Mouse (Mus musculus) layer of hippocampus, adult 18-20 months (tissue): ENCODE results near the gene Ahcyl2. TPM values are rescaled to one million over a fixed set of nuclear protein-coding genes. Genes with fewer than 3 reads are reported as not detected.
A peak's percentile ranks its signal among the peaks of the same experiment; 100 is the strongest.

Experiments used
- DNase-seq, 2 experiments: peaks; one replicate each; pipeline ENCODE4 v3.0.0; 2022; ENCODE audit warnings: low spot score in 2 of 2
- total RNA-seq, 2 experiments: library from RNA; stranded (reverse); gene quantifications; 2 replicates each; pipeline ENCODE4 v1.2.3; 2021

The Ahcyl2 gene
- total RNA-seq, 2 experiments from 2014 or later = 231 to 237 TPM

DNA sequence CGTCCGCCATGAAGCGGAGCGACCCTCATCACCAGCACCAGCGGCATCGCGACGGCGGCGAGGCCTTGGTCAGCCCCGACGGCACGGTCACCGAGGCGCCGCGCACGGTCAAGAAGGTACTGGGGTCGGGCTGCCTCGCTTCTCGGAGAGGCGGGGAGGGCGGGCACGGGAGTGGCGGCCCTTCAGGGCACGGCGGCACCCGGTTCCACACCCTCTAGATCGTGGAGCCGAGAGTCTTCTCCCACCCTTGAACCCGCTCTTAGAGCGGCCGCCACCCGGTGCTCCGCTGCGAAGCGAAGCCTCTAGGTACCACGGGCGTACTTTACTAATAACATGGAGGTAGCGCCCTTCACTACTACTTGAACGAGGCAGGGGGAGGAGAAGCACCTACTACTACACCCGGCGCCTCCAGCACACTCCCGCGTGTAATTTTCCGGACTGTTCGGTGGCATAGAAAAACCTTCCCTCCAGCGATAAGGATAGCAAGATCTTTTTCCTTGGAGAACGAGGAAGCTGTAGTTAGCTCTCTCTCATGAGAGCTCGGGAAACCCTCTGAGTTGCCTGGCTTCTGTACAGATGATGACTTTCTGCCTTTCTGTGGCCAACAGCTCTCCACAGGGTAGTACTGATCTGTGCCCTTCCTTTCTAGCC is 1.1 kb downstream of the Ahcyl2 start:
- peak in 1 of 2 experiments; percentile 55 for DNase-seq

DNA sequence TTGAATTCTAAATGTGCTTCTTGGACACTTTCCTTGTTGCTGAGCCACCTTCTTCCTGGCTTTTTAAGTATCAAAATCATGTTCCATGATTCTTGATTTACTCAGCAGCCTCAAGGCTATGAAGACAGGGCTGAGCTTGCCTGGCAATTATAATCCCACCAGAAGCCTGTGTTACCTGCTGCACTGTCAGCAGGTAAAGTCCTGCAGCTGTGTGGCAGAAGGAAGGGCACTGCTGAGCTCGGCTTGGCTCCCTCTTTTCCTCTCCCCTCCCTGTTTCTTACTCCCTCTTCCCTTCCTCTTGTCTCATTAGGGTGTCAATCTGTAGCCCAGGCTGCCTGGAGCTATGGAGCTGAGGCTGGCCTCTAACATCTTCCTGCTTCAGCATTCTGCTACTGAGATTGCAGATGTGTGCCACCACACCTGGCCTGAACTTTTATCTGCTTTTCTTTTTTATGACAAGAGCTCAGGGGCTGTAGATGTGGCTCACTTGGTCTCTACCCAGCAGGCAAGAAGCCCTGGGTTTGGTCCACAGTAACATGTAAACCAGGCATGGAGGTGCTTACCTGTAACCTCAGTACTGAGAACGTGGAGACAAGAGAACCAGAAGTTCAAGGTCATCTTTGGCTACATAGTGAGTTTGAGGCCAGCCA is 3.0 kb downstream of the Ahcyl2 start:
- no peak for DNase-seq

DNA sequence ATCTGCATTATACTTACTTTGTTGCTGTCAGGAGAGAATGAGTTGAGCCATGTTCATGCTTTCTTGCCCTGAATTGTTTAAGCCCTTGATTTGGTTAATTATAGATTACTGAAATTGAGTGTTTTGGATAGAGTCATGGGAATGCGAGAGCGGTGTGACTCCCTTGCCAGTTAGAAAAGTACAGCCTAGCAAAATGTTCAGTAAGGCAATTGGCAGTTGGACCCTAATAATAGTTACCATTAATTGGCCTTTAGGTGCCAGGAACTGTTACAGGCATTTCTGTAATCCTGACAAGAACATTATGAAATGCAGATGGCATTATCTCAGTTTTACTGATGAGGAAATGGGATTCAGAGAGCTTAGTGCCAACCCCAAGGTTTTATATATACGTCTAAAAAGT is 4.4 kb downstream of the Ahcyl2 start:
- DNase-seq = peak in 1 of 2 experiments; percentile 72

DNA sequence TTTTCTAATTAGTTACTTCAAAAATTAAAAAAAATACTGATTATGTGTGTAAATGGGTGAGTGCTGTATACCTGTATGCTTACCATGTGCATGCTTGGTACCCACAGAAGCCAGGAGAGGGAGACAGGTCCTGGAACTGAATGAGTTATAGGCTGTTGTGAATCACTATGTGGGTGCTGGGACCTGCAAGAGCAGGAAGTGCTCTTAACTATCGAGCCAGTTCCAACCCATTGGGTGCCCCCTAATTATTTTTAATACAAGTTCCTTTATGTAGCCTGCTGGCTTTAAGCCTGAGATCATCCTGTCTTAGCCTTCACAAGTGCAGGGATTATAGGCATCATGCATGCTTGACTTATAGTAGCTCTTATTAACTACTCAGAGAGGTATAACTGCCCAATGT is 6.3 kb downstream of the Ahcyl2 start:
- no peak for DNase-seq

DNA sequence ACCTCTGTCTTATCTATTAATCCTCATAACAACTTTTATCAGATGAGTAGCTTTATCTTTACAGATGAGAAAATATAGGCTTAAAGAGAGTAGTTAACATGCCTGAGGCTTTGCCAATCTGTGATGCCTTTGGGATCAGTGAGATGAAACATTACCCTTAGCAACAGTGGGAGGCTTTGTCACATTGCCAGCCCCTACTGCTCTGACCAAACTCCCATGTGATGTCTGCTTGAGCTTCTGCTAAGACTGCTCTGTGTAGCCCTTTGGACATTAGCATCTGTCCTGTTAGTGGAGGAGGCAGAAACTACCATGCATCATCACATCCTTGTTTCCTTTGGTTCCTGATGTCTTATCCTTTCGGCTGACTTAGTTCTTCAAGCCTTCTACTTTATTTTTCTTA is 7.8 kb downstream of the Ahcyl2 start:
- DNase-seq = peak in 1 of 2 experiments; percentile 74

DNA sequence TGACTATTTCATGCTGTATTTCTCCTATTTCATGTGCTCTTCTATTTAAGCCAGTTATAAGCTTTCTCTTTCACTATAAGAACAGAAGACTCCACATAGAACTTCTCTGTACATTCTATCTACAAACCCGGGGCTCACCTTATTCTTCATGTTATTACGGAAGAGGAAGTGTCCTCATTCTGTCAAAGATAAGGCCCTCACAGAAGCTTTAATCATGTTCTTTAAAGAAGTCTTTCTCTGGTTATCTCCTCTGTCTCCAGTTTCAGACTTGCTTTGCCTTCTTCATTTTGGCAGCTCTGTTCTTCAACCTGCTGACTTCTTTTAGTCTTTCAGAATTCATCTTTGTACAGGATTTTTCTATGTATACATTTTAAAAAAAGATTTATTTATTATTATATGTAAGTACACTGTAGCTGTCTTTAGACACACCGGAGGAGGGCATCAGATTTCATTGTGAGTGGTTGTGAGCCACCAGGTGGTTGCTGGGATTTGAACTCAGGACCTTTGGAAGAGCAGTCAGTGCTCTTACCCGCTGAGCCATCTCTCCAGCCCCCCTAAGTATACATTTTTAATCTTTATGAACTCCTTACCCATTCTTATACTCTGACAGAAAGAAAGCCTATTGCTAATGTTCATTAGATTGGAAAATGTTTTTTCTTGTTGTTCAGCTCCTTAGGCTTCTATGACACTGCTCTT is 8.9 kb downstream of the Ahcyl2 start:
- DNase-seq = no peak

DNA sequence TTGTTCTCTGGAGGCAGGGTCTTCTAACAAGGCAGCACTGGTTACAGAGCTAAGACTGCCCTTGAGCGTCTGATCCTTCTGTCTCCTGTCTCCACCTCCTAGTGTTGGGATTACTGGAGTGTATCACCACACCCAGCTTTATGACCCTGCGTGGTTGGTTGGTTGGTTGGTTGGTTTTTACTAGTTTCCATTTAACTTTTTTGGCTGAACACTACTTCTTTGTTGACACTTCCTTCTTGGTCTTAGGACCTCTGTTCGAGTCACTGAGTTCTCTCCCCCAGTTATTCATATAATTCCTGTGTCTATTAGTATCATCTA is 9.4 kb downstream of the Ahcyl2 start:
- no peak for DNase-seq

DNA sequence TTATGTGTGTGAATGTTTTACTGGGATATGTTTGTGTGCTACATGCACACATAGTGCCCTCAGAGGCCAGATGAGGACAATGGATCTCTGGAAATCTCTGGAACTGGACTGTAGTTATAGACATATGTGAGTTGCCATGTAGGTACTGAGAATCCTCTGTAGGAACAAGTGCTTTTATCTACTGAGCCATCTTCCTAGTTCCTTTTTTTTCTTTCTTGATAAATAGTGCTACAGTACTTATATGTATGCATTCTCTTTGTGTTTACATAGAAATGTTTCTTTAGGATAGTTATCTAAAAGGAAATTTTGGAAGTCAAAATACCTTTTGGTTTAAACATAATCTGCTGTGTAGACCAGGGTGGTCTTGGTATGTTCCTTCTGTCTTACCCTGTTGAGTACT is 12.3 kb downstream of the Ahcyl2 start:
- no peak for DNase-seq

DNA sequence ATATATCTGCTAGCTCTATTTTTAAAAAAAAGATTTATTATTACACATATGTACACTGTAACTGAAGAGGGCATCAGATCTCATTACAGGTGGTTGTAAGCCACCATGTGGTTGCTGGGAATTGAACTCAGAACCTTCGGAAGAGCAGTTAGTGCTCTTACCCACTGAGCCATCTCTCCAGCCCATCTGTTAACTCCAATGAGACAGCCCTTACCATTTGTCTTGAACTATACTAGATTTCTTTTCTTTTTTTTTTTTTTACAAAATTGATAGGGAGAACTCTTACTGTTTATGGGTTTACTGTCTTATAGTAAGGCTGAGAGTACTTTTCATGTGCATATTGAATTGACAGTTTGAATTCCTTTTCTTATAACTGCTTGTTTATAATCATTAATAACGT is 12.8 kb downstream of the Ahcyl2 start:
- no peak for DNase-seq

DNA sequence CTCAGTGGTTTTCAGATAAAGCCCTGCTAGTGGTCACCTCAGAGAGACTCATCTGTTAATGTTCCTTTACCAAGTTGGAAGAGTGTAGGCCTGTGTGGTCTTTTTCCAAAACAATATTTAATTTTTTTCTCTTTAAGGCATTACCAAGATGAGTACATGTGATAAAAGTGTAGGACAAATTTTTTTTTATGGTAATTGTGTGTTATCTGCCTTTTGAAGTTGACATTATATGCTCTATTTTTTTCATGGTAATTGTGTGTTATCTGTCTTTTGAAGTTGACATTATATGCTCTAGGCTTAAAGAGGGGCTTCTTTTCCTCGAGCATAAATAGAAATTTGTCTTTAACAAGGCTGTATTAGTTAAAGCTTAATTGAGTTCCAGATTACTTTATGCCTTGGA is 14.4 kb downstream of the Ahcyl2 start:
- DNase-seq = no peak

DNA sequence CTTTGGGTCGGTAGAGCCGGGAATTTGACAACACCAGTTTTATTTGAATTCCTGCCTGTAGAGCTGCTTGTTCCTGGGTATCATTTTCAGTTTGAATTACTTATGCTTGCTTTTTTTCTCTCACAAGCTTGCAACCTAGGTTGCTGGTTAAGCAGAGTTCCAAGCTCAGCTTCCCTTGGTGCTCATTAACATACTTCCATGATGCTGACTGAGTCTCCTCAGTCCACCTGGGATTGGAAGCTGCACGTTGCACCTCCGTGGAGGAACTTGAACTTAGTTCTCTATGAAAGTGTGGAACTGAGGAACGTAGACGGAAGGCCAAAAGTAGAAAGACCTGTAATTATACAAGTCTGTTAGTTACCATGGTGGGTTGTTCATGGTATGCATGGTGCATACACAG is 16.1 kb downstream of the Ahcyl2 start:
- DNase-seq = no peak

DNA sequence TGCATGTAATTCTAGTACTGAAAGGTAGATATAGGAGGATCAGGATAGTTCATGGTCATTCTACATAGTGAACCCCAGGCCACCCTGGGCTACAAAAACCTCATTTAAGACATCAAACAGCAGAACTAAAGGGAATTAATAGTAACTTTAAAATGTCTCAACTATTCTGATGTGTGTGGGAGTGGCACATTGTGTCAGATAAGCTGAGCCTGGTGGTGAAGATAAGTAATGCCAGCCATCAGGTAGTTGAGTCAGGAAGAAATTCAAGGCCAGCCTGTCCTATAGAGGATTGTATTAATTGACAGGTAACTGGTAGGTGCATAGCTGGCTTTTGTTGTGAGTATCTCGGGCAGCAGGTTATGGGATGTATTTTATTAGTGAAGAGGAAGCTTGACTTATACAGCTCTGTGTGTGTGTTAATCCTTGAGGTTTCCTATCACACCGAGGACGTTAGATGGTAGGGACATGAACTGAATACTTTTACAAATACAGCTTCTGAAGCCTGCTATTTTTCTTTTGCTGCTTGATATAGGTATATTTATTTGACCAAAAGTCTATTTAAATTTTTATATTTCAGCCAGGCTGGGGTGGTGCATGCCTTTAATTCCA is 16.7 kb downstream of the Ahcyl2 start:
- DNase-seq = no peak

DNA sequence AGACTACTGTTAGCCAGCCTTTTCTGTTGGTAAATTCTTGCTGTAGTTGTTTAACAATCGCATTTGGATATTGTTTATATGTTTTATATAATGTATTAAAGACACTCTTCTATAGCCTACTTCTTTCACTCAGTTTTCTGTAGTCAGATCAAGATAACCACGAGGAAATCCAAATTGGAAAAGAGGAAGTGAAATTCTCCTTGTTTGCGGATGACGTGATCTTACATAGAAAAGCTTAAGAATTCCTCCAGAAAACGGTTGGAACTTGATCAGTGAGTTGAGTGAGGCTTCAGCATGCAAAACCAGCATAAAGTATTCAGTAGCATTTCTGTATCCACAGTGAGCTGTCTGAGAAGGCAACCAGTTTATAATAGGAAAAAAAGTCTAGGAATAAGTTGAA is 17.9 kb downstream of the Ahcyl2 start:
- no peak for DNase-seq

DNA sequence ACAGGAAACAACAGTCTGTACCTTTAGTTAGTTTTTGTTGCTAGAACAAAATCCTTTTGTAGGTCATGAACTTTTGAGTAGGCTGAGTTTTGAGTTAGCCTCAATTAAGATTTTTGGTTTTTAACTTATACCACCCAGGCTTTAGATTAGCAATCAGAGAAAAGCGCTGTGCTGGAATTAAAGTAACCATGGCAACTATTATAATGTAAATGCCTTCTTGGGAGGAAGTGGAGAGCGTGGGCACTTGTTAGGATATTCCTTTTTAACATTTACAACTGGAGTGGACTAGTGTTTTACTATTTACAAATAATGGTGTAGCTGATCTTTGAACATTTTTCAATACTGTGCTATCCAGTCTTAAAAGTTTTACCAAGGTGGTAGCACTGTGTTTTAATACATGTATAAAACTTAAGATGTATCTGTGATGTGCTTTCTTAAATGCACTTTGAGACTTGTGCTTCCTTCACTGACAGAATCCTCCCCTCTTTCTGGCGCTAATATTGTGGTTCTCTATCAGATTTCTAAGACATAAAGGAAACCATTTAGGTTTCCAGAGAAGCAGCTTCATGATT is 21.1 kb downstream of the Ahcyl2 start:
- no peak for DNase-seq

DNA sequence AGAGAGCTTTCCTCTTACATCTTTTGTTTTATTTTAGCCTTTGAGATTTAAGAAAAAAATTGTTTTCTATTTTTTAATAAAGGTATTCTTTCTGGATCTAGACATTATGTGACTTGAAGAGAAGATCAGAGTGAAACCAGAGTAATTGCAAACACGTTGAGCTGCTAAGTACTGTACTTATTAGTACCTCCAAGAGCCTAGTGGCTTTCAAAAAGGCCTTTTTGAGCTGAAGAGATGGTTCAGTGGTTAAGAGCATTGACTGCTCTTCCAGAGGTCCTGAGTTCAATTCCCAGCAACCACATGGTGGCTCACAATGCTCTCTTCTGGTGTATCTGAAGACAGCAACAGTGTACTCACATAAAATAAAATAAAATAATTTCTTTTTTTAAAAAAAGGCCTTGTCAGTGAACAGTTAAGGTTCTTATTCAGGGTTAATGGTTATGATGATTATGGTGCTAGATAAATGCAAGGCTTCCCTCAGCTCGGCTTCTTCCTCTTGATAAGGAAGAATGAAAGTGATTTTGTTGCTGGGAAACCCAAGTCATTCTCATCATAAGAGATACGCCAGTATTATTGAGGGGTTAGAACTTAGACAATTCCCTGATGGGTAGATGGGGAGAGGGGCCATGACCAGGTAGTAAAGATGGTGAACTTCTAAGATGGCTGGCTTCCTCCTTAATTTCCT is 22.3 kb downstream of the Ahcyl2 start:
- no peak for DNase-seq

DNA sequence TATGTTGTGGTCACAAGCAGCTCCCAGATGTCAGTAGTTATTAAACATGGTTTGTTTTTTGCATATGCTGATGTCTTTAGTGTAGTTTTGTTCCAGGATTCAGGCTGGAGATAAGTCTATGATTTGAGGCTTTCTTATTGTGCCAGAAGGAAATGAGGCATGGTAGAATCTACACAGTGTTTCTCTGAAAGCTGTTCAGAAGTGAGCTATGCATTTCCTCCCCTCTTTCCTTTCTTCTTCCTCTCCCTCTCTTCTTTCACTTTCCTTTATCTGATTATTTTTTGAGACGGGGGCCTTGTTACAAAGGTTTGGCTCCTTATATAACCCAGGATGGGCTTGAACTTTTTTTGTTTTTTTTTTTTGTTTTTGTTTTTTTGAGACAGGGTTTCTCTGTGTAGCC is 25.7 kb downstream of the Ahcyl2 start:
- DNase-seq = no peak

DNA sequence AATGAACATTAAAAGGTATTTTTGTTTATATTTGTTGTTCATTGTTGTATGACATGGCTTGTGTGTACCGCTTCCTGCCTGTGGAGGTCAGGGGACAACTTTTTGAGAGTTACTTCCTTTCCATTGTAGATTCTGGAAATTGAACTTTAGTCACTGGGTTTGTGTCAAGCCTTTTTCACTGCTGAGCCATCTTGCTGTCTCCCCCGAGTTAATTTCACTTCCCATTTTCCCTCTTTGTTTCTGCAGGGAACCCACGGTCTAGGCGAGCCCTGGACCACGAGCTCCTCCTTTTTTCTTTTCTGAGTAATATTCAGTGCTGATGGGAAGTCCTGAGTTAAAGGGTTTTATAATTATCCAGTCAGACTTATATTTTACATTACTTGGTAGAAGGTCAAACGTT is 26.8 kb downstream of the Ahcyl2 start:
- no peak for DNase-seq

DNA sequence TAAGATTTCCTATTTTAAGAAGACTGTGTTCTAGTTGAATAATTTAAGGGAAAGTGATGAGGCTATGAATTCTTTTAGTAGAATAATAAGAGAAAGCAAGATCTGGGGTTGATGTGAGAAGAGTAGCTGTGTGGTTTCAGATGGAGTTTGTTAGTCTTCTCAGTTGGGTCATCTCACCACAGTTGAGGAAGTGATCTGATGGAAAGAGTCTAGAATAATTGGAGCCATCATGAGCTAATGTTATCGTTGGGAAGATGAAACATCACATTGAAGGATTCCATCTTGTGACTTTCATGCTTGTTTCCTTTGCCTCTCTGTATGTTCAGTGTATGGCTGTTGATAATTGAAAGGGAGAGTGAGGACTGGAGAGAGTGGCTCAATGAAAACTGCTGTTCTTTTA is 35.2 kb downstream of the Ahcyl2 start:
- DNase-seq = no peak

DNA sequence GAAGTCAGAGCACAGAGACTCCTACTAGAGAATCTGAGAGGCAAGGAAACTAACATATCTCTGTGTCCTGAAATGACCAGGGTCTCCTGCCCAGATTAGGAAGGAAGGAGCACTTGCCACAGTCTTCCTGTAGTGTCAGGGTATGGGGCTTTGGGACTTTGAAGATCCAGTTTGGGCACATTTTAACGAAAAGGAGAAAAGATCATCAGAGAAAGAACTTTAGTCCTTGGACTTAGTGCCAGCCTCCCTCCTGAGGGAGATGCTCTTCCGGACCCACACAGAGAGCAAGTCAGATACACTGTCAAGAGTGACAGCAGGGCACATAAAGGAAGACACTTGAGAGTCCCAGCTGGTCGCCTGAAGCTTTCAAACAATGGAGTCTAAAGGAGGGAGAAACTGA is 36.2 kb downstream of the Ahcyl2 start:
- DNase-seq = no peak

DNA sequence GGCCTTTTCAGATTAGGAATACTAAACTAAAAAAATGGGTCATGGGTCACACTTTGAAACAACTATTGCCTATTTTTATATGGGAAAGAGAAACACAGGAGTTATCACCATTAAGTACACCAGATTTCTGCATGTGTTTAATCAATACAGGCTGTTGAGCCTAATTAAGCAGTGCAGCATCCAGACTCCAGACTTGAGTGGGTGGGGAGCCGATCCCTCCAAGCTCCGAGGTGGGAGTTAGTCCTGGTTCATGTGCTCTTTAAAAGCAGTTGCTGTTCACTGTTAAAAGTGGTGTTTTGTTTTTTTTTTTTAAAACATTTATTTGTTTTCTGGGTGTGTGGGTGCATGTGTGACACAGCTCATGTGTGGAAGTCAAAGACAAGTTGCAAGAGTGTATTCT is 37.6 kb downstream of the Ahcyl2 start:
- DNase-seq = peak; percentile 43 to 80

DNA sequence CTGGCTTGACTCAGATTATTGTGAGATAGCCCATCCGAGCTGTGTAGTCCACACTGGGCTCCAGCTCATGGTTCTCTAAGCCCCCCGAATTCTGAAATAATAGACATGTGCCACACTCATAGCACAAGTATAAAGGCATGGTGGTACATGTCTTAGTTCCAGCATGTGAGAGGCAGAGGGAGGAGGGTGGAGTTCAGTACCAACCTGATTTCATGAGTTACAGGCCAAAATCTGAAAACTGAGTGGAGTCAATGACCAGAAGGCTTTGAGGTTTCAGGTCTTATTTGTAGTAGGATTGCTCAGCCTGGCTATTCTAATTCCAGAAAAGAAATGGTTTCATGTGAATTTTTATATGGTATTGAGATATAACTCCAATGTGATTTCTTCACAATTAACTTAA is 44.3 kb downstream of the Ahcyl2 start:
- no peak for DNase-seq

DNA sequence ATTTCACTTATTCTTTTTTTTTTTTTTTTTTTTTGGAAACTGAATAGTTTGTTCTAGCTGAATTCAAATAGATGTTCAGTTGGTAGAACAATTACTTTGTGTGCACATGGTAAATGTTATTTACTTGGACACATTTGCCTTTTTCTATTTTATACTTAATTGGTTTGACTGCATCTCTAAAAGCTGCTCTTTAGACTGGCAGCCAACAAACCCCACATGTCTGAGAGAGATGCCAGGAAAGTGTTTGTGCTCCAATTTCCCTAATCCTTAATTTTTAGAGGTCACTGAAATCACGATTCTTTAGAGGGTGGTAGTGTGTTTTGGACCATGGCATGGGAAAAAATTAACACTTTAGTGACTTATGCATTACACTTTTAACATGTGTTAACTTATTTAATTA is 44.8 kb downstream of the Ahcyl2 start:
- peak; percentile 43 to 81 for DNase-seq
